Mouse (Mus musculus) E14TG2a.4 (cell line): ENCODE results near the gene Fosb.

Source experiments
- H3K27me3 ChIP-seq: 2 replicates; pipeline ENCODE4 v1.6.1; 2014; ENCODE audit warnings: low read length, control low read depth; ENCODE audit not compliant: insufficient read depth
- H3K36me3 ChIP-seq: 2 replicates; pipeline ENCODE4 v1.6.1; 2014; ENCODE audit warnings: low read length, control low read depth; ENCODE audit not compliant: insufficient read depth
- H3K4me1 ChIP-seq: replicated peaks from 2 replicates; pipeline ENCODE4 v1.6.1; 2014; ENCODE audit warnings: low read depth, low read length, control low read depth
- H3K4me3 ChIP-seq: replicated peaks from 2 replicates; pipeline ENCODE4 v1.5.1; 2014; ENCODE audit warnings: mild to moderate bottlenecking, low read length
- H3K9me3 ChIP-seq: 2 replicates; pipeline ENCODE4 v1.6.1; 2014; ENCODE audit warnings: low read length, control low read depth
- CTCF ChIP-seq: conservative IDR thresholded peaks from 2 replicates; pipeline ENCODE4 v1.5.1; 2014; ENCODE audit warnings: low read length
- NANOG ChIP-seq: IDR thresholded peaks from 2 replicates; pipeline ENCODE4 v1.6.1; 2014; ENCODE audit warnings: borderline replicate concordance, low read length, mixed read lengths
- POU5F1 ChIP-seq: IDR thresholded peaks from 2 replicates; pipeline ENCODE4 v1.6.1; 2014; ENCODE audit warnings: low read length, borderline replicate concordance

Gene Fosb

GRCm38 (mm10) chr7:19344938-19345471 lies 35.2 kb upstream of the Fosb start:
- Histone ChIP-seq H3K27me3 (peaks cover 18% of the 10 kb centered on the region), H3K9me3 (no peaks in the 10 kb centered on the region), H3K4me1 (peaks cover 55% of the 10 kb centered on the region), H3K4me3 (peak overlapping the region; percentile 91), H3K36me3 (peaks cover 18% of the 10 kb centered on the region)
- no peak for TF ChIP-seq POU5F1
- no peak for TF ChIP-seq CTCF

GRCm38 (mm10) chr7:19344237-19344847 lies 34.5 kb upstream of the Fosb start, which contains the start of gene Ercc1:
Gene Ercc1 (plus strand): TSS chr7:19344778.
- Histone ChIP-seq H3K27me3 (peaks cover 20% of the 10 kb centered on the region), H3K4me3 (peak within 1 kb of the TSS; percentile 91), H3K36me3 (peaks cover 13% of the 10 kb centered on the region), H3K9me3 (no peaks in the 10 kb centered on the region), H3K4me1 (peaks cover 48% of the 10 kb centered on the region)
- TF ChIP-seq CTCF (no peak), POU5F1 (no peak), NANOG (no peak)

DNA sequence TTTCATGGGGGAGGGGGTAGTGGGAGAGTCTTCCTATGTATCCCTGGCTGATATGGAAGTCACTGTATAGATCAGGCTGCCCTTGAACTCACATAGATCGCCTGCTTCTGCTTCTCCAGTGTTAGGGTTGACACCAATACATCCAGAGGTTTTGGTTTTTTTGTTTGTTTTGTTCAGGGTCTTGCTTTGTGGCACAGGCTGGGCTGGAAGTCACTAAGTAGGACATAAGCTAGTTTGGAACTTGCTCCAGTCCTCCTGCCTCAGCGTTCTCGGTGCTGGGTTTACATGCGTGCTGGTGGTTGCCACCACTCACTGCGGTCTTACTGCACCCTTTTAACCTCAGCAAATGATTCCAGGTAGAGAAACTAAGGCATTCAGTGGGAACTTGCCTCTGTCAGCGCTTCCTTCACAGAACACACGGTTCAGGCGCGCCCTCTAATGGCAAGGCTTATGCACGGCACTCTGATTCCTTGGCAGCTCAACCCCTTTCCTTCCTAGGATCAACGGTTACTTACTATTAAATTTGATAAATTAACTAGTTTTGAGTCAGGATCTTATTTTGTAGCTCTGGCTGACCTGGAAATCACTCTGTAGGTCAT lies 33.5 kb upstream of the Fosb start:
- Histone ChIP-seq H3K9me3 (no peaks in the 10 kb centered on the region), H3K36me3 (peaks cover 3% of the 10 kb centered on the region), H3K4me3 (no peak overlapping the region), H3K4me1 (peaks cover 39% of the 10 kb centered on the region), H3K27me3 (peaks cover 22% of the 10 kb centered on the region)
- TF ChIP-seq NANOG (no peak), CTCF (peak; percentile 69)

DNA sequence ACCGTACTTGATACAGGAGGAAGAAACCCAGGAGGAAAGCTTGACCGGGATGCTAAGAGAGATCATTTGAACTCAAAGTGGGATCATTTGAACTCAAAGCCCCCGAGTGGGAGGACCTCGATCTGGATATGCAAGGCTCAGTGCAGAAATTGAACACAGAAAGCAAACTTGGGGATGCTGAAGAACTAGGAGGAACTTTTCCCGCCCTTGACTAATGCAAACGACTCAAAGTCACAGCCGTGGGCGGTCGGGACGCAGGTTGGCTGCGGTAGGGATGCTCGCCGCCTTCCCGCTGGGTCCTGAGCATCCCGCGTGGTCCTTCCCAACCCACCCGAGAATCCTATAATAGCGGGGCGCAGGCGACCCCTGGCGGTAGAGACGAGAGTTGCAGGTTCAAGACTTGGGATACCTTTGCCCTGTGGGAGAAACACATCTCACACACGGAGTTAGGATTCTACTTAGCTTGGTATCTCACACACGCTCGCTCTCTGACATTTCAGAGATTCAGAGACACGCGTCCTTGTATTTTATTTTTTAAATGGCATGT lies 32.7 kb upstream of the Fosb start:
- peak overlapping the region; percentile 76 for H3K4me3 ChIP-seq
- peaks cover 38% of the 10 kb centered on the region for H3K4me1 ChIP-seq
- H3K36me3 ChIP-seq = no peaks in the 10 kb centered on the region
- H3K9me3 ChIP-seq = no peaks in the 10 kb centered on the region
- peaks cover 22% of the 10 kb centered on the region for H3K27me3 ChIP-seq
- TF ChIP-seq NANOG = no peak
- no peak for TF ChIP-seq POU5F1
- no peak for TF ChIP-seq CTCF

DNA sequence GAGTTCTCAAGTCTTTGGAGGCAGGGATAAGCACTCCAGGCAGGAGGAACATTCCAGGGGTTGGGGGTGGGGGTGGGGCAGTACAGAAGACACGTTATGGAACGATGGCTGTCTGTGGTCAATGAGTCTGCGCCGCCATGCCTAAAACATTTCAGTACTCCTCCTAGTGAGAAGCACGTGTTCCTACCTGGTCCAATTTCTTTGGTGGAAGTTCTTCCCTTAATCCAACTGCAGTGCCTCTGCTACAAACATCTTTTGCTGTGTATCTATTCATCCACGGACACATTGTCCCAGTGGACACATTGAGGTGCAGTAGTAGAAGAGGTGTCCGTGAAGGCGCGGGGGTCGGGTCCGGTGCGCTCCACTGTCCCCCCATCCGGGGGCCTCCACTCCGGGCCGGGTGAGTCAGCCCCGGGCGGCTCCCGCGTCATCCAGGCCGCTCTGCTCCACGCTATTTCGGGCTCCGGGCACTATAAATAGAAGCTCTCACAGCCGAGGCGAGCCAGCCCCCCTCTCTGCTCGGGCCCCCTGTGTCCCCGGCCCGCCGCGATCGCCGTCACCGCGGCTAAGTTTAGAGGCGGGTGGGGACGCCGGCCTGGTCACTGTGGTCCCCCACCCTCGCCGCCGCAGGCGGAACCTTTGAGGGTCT lies 32.0 kb upstream of the Fosb start:
- TF ChIP-seq CTCF (no peak), POU5F1 (no peak), NANOG (no peak)
- H3K36me3 ChIP-seq = no peaks in the 10 kb centered on the region
- H3K4me1 ChIP-seq = peaks cover 44% of the 10 kb centered on the region
- no peaks in the 10 kb centered on the region for H3K9me3 ChIP-seq
- peaks cover 22% of the 10 kb centered on the region for H3K27me3 ChIP-seq
- peak overlapping the region; percentile 76 for H3K4me3 ChIP-seq

- peak overlapping the region; percentile 76 for H3K4me3 ChIP-seq
- no peaks in the 10 kb centered on the region for H3K36me3 ChIP-seq
- peaks cover 43% of the 10 kb centered on the region for H3K4me1 ChIP-seq
- H3K9me3 ChIP-seq = no peaks in the 10 kb centered on the region
- peaks cover 22% of the 10 kb centered on the region for H3K27me3 ChIP-seq
- TF ChIP-seq CTCF (no peak), NANOG (no peak), POU5F1 (no peak)
Observed at GRCm38 (mm10) chr7:19341250-19341649, 31.4 kb upstream of the Fosb start.

DNA sequence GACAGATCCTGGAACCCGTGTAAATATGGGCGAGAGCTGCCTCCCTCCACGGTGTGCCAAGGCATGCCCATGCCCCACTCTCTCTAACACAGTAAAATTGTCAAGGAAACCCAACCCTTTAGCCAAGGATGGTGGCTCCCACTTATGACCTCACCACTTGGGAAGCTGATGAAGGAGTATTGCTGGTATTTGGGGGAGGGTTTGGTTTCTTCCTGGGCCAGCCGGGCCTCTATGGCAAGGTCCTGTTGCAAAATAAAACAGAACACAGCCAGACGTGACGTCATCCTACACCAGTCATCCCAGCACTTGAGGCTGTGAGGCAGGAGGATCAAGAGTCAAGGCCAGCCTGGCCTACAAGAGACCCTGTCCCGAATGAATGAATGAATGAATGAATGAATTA lies 28.7 kb upstream of the Fosb start:
- H3K4me1 ChIP-seq = peaks cover 32% of the 10 kb centered on the region
- no peaks in the 10 kb centered on the region for H3K9me3 ChIP-seq
- H3K36me3 ChIP-seq = no peaks in the 10 kb centered on the region
- TF ChIP-seq POU5F1 (no peak), NANOG (no peak), CTCF (no peak)
- no peak overlapping the region for H3K4me3 ChIP-seq
- H3K27me3 ChIP-seq = peaks cover 24% of the 10 kb centered on the region

GRCm38 (mm10) chr7:19338060-19338459 lies 28.2 kb upstream of the Fosb start:
- no peaks in the 10 kb centered on the region for H3K9me3 ChIP-seq
- TF ChIP-seq CTCF = no peak
- no peak for TF ChIP-seq POU5F1
- no peak for TF ChIP-seq NANOG
- peaks cover 28% of the 10 kb centered on the region for H3K27me3 ChIP-seq
- H3K4me1 ChIP-seq = peaks cover 34% of the 10 kb centered on the region
- no peaks in the 10 kb centered on the region for H3K36me3 ChIP-seq
- no peak overlapping the region for H3K4me3 ChIP-seq

DNA sequence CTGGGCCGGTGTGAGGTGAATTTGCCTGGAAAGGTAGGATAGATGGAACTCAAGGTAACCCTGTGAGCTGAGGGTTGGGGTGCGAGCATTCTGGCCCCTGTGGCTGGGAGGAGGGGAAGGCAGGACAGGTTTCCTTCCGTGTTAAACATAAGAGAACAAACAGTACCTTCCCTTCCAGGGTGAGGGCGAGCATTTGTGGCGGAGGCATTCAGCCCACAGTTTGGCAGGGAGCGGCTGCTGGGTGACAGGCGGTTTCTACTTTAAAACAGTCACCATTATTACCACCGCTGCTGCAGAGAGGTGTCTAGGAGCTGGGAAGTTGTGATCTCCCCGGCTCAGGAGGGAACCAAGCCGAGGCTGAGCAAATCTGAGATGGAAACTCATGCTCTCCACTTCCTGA lies 27.3 kb upstream of the Fosb start:
- peaks cover 32% of the 10 kb centered on the region for H3K27me3 ChIP-seq
- H3K4me1 ChIP-seq = peaks cover 34% of the 10 kb centered on the region
- no peaks in the 10 kb centered on the region for H3K9me3 ChIP-seq
- no peaks in the 10 kb centered on the region for H3K36me3 ChIP-seq
- H3K4me3 ChIP-seq = no peak overlapping the region
- no peak for TF ChIP-seq NANOG
- no peak for TF ChIP-seq POU5F1
- TF ChIP-seq CTCF = no peak
